Mouse (Mus musculus) thymus, postnatal 14 days (tissue): ENCODE data around the gene Mmp23.
"Not testable (repeated sequence)": the region's sequence is repeated elsewhere in the genome, so short reads cannot be mapped to it uniquely, and the experiment has no call there.

Source experiments
- DNase-seq: peaks from one replicate; pipeline ENCODE4 v3.0.0; 2021

Mmp23 gene

GRCm38 (mm10) chr4:155653086-155653450 lies at the start of gene Mmp23:
Mmp23 (minus strand) TSS chr4:155653384.
- peak; percentile 10 for DNase-seq

GRCm38 (mm10) chr4:155700425-155700824 lies 47.2 kb upstream of the Mmp23 start:
- no peak for DNase-seq

GRCm38 (mm10) chr4:155696261-155697255 lies 43.4 kb upstream of the Mmp23 start:
- no peak for DNase-seq

DNA sequence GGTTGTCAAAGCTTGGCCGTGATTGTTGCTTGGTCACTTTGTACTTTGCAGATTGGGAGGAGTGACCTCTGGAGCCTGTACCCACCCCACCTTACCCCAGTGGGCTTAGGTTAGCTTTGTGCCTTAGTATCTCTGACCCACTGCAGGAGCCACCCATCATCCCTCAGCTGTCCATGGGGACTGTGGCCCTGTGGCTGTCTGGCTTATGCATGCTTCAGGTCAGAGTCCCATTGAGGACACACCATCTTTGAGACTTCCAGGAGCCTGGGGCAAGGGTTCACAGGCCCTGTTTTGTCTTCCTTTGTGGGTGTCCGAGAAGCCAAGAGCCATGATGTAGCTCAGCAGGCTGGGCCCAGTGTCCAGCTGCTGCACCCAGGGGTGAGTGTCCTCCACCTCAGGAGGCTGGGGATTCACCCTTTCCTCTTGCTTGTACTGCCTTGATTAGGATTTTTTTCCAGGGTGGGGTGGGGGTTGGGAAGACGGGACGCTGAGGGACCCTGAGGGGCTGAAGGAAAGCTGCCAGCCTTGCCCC lies 42.4 kb upstream of the Mmp23 start:
- DNase-seq = no peak

DNA sequence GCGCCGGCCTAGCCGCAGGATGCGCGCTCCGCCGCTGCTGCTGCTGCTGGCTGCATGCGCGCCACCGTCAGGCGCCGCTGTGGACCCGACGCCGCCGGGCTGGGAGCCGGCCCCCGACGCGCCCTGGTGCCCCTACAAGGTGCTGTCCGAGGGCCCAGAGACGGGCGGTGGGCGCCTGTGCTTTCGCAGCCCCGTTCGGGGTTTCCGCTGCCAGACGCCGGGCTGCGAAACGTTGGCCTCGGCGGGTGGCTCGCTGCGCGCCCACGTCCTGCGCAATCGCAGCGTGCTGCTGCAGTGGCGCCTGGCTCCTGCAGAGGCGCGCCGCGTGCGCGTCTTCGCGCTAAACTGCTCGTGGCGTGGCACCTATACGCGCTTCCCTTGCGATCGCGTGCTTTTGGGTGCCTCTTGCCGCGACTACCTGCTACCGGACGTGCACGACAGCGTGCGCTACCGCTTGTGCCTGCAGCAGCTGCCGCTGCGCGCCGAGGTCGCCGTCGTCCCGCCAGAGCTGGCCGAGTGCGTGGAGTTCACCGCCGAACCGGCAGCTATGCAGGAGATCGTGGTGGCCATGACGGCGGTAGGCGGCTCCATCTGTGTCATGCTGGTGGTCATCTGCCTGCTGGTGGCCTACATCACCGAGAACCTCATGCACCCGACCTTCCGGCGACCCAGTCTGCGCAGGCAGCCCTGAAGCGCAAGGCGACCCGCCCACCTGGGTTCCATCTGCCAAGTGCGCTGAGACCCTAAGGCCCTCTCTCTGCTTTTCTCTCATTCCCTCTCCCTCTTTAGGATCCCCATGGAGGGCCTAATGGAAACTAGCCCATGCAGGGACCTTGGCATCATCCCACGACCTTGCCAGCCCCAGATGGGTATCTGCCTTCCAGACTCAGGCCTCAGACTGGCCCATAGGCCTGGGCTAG lies 41.6 kb upstream of the Mmp23 start:
- peak; percentile 85 for DNase-seq

- peak; percentile 76 for DNase-seq
Observed at GRCm38 (mm10) chr4:155694111-155694481, 40.9 kb upstream of the Mmp23 start, which contains the start of gene Fndc10. Fndc10 (plus strand) TSS chr4:155694342.

DNA sequence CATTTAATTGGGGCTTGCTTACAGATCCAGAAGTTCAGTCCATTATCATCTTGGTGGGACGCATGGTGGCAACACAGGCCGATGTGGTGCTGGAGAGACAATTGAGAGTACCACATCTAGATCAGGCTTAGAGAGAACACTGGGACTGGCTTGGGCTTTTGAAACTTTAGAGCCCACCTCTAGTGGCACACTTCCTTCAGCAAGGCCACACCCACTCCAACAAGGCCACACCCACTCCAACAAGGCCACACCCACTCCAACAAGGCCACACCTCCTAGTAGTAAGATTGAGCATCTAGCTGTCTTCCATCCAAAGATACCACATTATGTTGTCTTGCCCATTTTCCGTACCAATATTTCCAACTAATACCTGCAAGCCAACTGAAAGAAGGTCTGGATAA lies 39.2 kb upstream of the Mmp23 start:
- no peak for DNase-seq

GRCm38 (mm10) chr4:155690571-155691375 lies 37.6 kb upstream of the Mmp23 start:
- no peak for DNase-seq

GRCm38 (mm10) chr4:155687764-155688163 lies 34.6 kb upstream of the Mmp23 start:
- DNase-seq = not testable (repeated sequence)

GRCm38 (mm10) chr4:155683670-155684277 lies 30.6 kb upstream of the Mmp23 start:
- DNase-seq = not testable (repeated sequence)

DNA sequence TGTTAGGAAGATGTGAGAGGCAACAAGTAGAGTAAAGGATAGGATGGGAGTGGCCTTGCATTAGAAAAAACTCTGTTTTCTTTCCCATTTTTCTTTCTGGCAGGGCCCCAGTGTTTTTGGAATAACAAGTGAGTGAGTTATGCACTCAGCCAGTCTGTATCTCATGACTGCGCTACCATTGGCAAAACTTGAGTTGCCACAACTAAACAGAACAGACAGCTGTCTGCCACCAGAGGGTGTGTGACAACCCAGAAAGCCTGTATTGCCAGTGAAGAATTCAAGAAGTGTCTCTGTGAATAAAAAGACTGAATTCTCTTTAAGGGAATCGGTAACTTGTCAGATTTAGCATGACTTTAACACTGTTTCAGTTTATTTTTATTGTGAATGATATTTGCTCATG lies 22.8 kb upstream of the Mmp23 start:
- peak; percentile 38 for DNase-seq

- no peak for DNase-seq
Observed at GRCm38 (mm10) chr4:155672082-155672481, 18.9 kb upstream of the Mmp23 start.

DNA sequence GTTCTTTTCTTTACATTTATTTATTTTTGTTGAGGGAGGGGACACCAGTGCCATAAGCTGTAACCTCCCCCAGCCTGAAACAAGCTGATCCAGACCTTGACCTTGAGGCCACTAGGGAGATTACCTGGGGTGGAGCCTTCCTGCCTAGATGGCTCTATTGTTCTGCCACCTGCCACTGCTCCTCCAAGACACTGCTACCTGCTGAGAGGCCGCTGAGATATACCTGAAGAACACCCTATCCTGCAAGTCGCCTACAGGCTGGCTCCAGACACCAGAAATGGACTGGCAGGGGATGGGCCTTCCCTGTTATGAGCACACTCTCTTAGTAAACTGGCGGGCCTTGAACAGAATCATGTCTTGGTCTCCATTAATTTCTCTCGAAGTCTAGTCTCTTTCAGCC lies 17.1 kb upstream of the Mmp23 start:
- DNase-seq = peak; percentile 4

DNA sequence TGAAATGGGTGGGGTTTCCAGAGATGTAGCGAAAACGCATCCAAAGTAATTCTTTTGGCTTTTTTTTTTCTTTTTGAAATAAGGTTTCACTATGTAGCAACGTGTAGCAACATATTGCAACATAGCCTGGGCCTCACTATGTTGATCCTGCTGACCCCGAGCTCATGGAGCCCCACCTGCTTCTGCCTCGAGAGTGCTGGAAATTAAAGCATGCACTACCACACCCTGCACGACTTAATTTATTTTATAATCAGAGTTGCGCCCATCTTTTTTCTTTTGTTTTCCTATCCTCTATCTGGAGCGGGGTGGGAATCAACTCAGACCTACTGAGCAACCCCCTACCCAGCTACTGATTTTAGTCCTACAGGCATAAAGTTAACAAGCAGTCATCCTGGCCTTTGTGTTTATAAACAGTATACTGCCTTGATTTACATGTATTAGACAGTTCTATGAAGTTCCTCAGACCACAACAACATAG lies 16.5 kb upstream of the Mmp23 start:
- no peak for DNase-seq

DNA sequence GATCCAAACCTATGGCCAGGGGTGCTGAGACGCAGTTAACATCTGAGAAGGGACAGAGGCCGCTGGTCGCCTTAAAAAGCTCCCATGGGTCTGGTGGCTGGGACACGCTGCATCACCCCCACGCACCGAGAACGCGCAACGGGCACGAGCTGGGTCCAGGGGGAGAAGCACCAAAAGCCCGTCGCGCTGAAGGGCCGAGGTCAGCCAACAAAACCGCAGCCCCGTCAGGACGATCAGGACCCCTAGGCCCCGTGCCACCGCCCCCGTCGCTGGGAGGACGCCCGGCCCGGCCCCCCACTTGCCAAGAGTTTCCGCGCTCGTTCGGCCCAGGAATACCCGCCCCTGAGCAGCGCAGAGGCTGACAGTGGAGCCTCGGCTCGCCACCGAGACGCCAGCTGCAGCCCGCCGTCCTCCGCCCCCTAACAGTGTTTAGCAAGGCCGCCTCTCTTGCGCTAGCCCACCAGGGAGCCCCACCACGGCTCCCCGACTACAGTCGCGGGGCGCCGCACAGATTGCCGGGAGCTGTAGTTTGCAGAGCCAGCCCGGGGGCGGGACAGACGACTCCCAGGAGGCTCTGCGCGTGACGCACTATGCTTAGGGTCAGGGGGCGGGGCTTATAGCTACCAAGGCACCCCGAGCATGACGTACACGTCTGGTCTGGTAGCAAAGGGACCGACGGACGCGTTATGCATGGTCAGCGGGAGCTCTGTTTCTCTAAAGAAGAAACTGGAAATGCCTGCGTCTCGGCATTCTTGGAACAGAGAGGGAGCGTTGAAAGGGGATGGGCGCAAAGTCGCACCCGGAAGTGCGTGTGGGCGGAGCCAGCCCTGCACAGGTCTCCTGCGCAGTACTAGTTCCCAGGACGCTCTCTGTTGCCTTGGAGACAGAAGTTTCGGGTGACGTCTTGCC lies 15.8 kb upstream of the Mmp23 start, which contains the start of gene Mib2:
Gene Mib2 (minus strand): TSS at position 510 of the 909 bp plus-strand sequence.
- DNase-seq = peak; percentile 98

- peak; percentile 10 for DNase-seq
Observed at GRCm38 (mm10) chr4:155666903-155667302, 13.7 kb upstream of the Mmp23 start.

- DNase-seq = no peak
Observed at GRCm38 (mm10) chr4:155660641-155661040, 7.5 kb upstream of the Mmp23 start.

DNA sequence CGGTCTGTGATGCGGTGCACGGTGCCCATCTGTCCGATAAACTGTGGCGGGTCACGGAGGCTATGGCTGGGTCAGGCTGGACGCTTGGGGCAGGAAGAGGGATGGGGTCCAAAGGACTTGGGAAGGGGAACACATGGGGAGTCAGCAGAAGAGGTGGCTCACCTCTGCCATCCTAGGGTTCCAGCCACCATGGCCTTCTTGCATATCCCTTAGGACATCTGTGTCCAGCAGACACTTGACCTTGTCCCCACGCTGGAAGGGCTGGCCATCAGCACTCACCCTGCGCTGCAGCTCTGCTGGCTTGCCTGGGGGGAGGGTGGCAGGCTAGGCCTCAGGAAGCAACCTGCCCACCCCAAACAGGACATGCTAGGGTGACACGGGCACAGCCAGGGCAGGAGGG lies 5.8 kb upstream of the Mmp23 start:
- no peak for DNase-seq

DNA sequence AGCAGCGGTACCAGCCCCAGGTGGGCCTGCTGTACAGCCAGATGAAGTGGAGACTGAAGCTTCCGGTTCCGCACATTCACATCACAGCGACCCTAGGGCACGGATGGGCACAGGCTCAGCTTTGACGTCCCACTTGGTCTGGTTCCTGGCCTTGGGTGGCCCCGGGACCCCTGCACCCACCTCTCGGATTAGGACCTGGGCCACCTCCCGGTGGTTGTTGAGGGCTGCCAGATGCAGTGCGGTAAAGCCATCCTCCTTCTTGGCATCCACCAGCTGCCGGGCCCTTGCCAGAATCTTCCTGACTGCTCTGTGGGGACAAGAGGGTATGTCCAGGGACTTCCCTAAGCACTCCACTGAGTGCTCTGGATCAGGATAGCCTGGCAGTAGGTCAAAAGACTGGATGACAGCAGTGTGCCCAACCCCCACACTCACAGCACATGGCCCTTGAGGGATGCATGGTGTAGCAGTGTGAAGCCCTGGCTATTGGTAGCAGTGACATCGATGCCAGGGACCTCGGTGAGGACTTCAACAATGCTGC lies 3.1 kb upstream of the Mmp23 start:
- DNase-seq = no peak
